In genomic region chr3:155161842-155162241, GRCm38 (mm10) we compare ENCODE assay signal across 22 mouse cellular contexts.
DNase-seq lines count a peak whose midpoint lies in the region; ATAC-seq and TF ChIP-seq lines count a peak whose summit lies in the region.
"Had no signal": no experiment of that assay in that cellular context is flagged by ENCODE, and none has a peak within 500 bp of the region (broad histone marks: within the 10 kb centered on the region; RNA-seq: fewer than 3 reads in every experiment).

No protein-coding gene starts in this region.

- H3K4me3 ChIP-seq in forebrain, embryonic 11.5 days (ENCODE audit: low read depth, low read length), result no peak overlapping the region
- H3K4me3 ChIP-seq in forebrain, embryonic 10.5 days, result no peak overlapping the region
- no peak overlapping the region for H3K4me3 ChIP-seq in forebrain, embryonic 12.5 days (replicated peaks)
- H3K4me3 ChIP-seq in forebrain, postnatal 0 days (ENCODE audit: low read depth, low read length), result no peak overlapping the region

- no peak overlapping the region for H3K4me2 ChIP-seq in forebrain, embryonic 11.5 days (ENCODE audit: low read depth, low read length, severe bottlenecking)
- no peak overlapping the region for H3K4me2 ChIP-seq in forebrain, embryonic 12.5 days
- H3K4me2 ChIP-seq in forebrain, postnatal 0 days (ENCODE audit: low read depth), result no peak overlapping the region

- TF ChIP-seq POLR2A in brain, embryonic 14.5 days (IDR thresholded peaks at IDR 0.05; ENCODE audit: borderline replicate concordance, extremely low read depth, insufficient read depth, insufficient read length, poor library complexity, severe bottlenecking), result no peak

- H3K4me1 ChIP-seq in forebrain, embryonic 11.5 days (replicated peaks; ENCODE audit: control insufficient read depth, insufficient read depth, low read length), result no peaks in the 10 kb centered on the region
- H3K4me1 ChIP-seq in forebrain, embryonic 10.5 days, result no peaks in the 10 kb centered on the region
- no peaks in the 10 kb centered on the region for H3K4me1 ChIP-seq in forebrain, embryonic 12.5 days
- H3K4me1 ChIP-seq in forebrain, postnatal 0 days (ENCODE audit: insufficient read depth), result no peaks in the 10 kb centered on the region

- no peaks in the 10 kb centered on the region for H3K27me3 ChIP-seq in forebrain, embryonic 11.5 days (ENCODE audit: control insufficient read depth, insufficient read depth, low read length)
- no peaks in the 10 kb centered on the region for H3K27me3 ChIP-seq in forebrain, embryonic 10.5 days (ENCODE audit: poor library complexity, severe bottlenecking)
- no peaks in the 10 kb centered on the region for H3K27me3 ChIP-seq in forebrain, embryonic 12.5 days
- H3K27me3 ChIP-seq in forebrain, postnatal 0 days (ENCODE audit: insufficient read depth, low read length), result no peaks in the 10 kb centered on the region
- H3K27me3 ChIP-seq: CH12.LX, Patski had no signal

- no peaks in the 10 kb centered on the region for H3K36me3 ChIP-seq in forebrain, embryonic 11.5 days (ENCODE audit: control insufficient read depth, insufficient read depth, low read length)
- no peaks in the 10 kb centered on the region for H3K36me3 ChIP-seq in forebrain, embryonic 10.5 days (replicated peaks)
- no peaks in the 10 kb centered on the region for H3K36me3 ChIP-seq in forebrain, embryonic 12.5 days (replicated peaks)
- H3K36me3 ChIP-seq in forebrain, postnatal 0 days (ENCODE audit: insufficient read depth), result no peaks in the 10 kb centered on the region
- H3K36me3 ChIP-seq: G1E had no signal

- no peak for TF ChIP-seq CTCF in forebrain, postnatal 0 days (IDR thresholded peaks at IDR 0.05; ENCODE audit: low read depth)
- no peak for TF ChIP-seq CTCF in brain, embryonic 14.5 days (IDR thresholded peaks at IDR 0.05; ENCODE audit: borderline replicate concordance, extremely low read depth, insufficient read depth, insufficient read length)

- no peak overlapping the region for H3K27ac ChIP-seq in forebrain, embryonic 11.5 days (ENCODE audit: low read depth, low read length)
- no peak overlapping the region for H3K27ac ChIP-seq in forebrain, embryonic 10.5 days
- H3K27ac ChIP-seq in forebrain, embryonic 12.5 days, result no peak overlapping the region
- H3K27ac ChIP-seq in forebrain, postnatal 0 days (ENCODE audit: low read depth, low read length), result no peak overlapping the region

- ATAC-seq in forebrain, embryonic 11.5 days (replicated peaks; ENCODE audit: low FRiP score), result peak; percentile 73
- peak; percentile 51; the same call in 1 of the 2 replicates for ATAC-seq in forebrain, embryonic 12.5 days (ENCODE audit: low FRiP score)
- ATAC-seq in forebrain, postnatal 0 days, result no peak
- ATAC-seq: activated CD4-positive, CD25-positive, alpha-beta regulatory T cell, adult 4 months; CD4-positive, CD25-positive, alpha-beta regulatory T cell, adult 4 months; Patski had no signal

- H3K9ac ChIP-seq in forebrain, embryonic 11.5 days (ENCODE audit: low read length), result no peak overlapping the region
- no peak overlapping the region for H3K9ac ChIP-seq in forebrain, embryonic 12.5 days
- no peak overlapping the region for H3K9ac ChIP-seq in forebrain, postnatal 0 days

- no peak for DNase-seq in forebrain, embryonic 11.5 days (ENCODE audit: low spot score)
- no peak for DNase-seq in forebrain, embryonic 10.5 days (ENCODE audit: extremely low spot score, low spot score)
- DNase-seq in forebrain, postnatal 0 days, result no peak
- peak; percentile 13 for DNase-seq in brain, embryonic 14.5 days (ENCODE audit: low read depth)
- no peak for DNase-seq in cerebellum, adult 8-10 months
- DNase-seq: adrenal gland, adult 2 months; adrenal gland, adult 8-10 months; adrenal gland, postnatal 10 days; adrenal gland, postnatal 14 days; adrenal gland, postnatal 25 days; adrenal gland, postnatal 36 days; B cell, adult 2 months; cerebellum, adult 11 months; cerebellum, adult 11-12 months; cerebellum, adult 18-20 months; cerebellum, adult 2 months had no signal

- H3K9me3 ChIP-seq in forebrain, embryonic 11.5 days (ENCODE audit: control insufficient read depth, low read length), result no peaks in the 10 kb centered on the region
- H3K9me3 ChIP-seq in forebrain, embryonic 10.5 days, result peaks cover 5% of the 10 kb centered on the region; the same call in 1 of the 2 replicates
- no peaks in the 10 kb centered on the region for H3K9me3 ChIP-seq in forebrain, embryonic 12.5 days
- no peaks in the 10 kb centered on the region for H3K9me3 ChIP-seq in forebrain, postnatal 0 days (ENCODE audit: low read length)
